Mouse (Mus musculus) erythroblast, embryonic 14.5 days (primary cell): ENCODE measurements around the gene Hk1. TPM values are rescaled to one million over a fixed set of nuclear protein-coding genes. Genes with fewer than 3 reads are reported as not detected.

Source experiments
- H3K27me3 ChIP-seq: 2 replicates; pipeline ENCODE4 v1.6.1; 2012; ENCODE audit warnings: inconsistent platforms; ENCODE audit not compliant: control insufficient read depth
- H3K36me3 ChIP-seq: 2 replicates; pipeline ENCODE4 v1.6.1; 2012; ENCODE audit warnings: mild to moderate bottlenecking, inconsistent platforms; ENCODE audit not compliant: control insufficient read depth
- H3K4me1 ChIP-seq: 2 replicates; pipeline ENCODE4 v1.6.1; 2012; ENCODE audit warnings: inconsistent platforms; ENCODE audit not compliant: control insufficient read depth
- H3K4me3 ChIP-seq: replicated peaks from 2 replicates; pipeline ENCODE3; 2012; ENCODE audit warnings: moderate library complexity, mild to moderate bottlenecking, inconsistent platforms
- H3K9me3 ChIP-seq: 2 replicates; pipeline ENCODE4 v1.6.1; 2012; ENCODE audit warnings: low read length, inconsistent platforms, mixed read lengths; ENCODE audit not compliant: control insufficient read depth
- GATA1 ChIP-seq: IDR thresholded peaks from 2 replicates; pipeline ENCODE4 v1.6.1; 2012; ENCODE audit warnings: low read length, inconsistent platforms, mixed read lengths
- TAL1 ChIP-seq: IDR thresholded peaks from 3 replicates; pipeline ENCODE4 v1.6.1; 2012; ENCODE audit warnings: low read length, inconsistent platforms, mixed read lengths
- polyA plus RNA-seq: library from polyadenylated mRNA; stranded (reverse); fragments of >175 nt; gene quantifications from 2 replicates; pipeline ENCODE4 v1.2.3, GENCODE M21; 2012

The Hk1 gene
- polyA plus RNA-seq, 1 experiment = 53.6 TPM

GRCm38 (mm10) chr10:62225839-62226238, 153.9 kb downstream of the Hk1 start:
- peaks cover 71% of the 10 kb centered on the region for H3K4me1 ChIP-seq
- no peaks in the 10 kb centered on the region; the same call in 1 of the 2 replicates for H3K36me3 ChIP-seq
- H3K27me3 ChIP-seq = peaks cover 4% of the 10 kb centered on the region
- H3K9me3 ChIP-seq = no peaks in the 10 kb centered on the region
- H3K4me3 ChIP-seq = no peak overlapping the region
- TF ChIP-seq GATA1 (no peak), TAL1 (no peak)

- Histone ChIP-seq H3K27me3 (no peaks in the 10 kb centered on the region), H3K36me3 (no peaks in the 10 kb centered on the region; the same call in 1 of the 2 replicates), H3K4me1 (peaks cover 69% of the 10 kb centered on the region), H3K4me3 (no peak overlapping the region), H3K9me3 (no peaks in the 10 kb centered on the region)
- TF ChIP-seq GATA1 (no peak), TAL1 (no peak)
Measured at GRCm38 (mm10) chr10:62224231-62224630, 155.5 kb downstream of the Hk1 start.

GRCm38 (mm10) chr10:62222777-62223176, 156.9 kb downstream of the Hk1 start:
- peaks cover 71% of the 10 kb centered on the region for H3K4me1 ChIP-seq
- H3K36me3 ChIP-seq = peaks cover 2% of the 10 kb centered on the region
- no peaks in the 10 kb centered on the region for H3K27me3 ChIP-seq
- TF ChIP-seq TAL1 (no peak), GATA1 (no peak)
- H3K9me3 ChIP-seq = no peaks in the 10 kb centered on the region
- no peak overlapping the region for H3K4me3 ChIP-seq

GRCm38 (mm10) chr10:62221647-62222046, 158.1 kb downstream of the Hk1 start:
- no peak for TF ChIP-seq GATA1
- TF ChIP-seq TAL1 = no peak
- H3K9me3 ChIP-seq = no peaks in the 10 kb centered on the region
- no peak overlapping the region for H3K4me3 ChIP-seq
- H3K27me3 ChIP-seq = no peaks in the 10 kb centered on the region
- peaks cover 74% of the 10 kb centered on the region for H3K4me1 ChIP-seq
- peaks cover 2% of the 10 kb centered on the region for H3K36me3 ChIP-seq

- TF ChIP-seq TAL1 (no peak), GATA1 (no peak)
- peaks cover 2% of the 10 kb centered on the region for H3K36me3 ChIP-seq
- H3K4me3 ChIP-seq = no peak overlapping the region
- H3K9me3 ChIP-seq = no peaks in the 10 kb centered on the region
- no peaks in the 10 kb centered on the region for H3K27me3 ChIP-seq
- H3K4me1 ChIP-seq = peaks cover 74% of the 10 kb centered on the region
Measured at GRCm38 (mm10) chr10:62220732-62221514, 158.8 kb downstream of the Hk1 start.

Other genes with a start within 250 kb of the Hk1 start
- gene Neurog3, start 246.8 kb downstream of the Hk1 start, polyA plus RNA-seq = not detected in 2 replicates
- 0.02 TPM in 1 of 2 replicates, not detected in the other for gene Fam241b, start 236.0 kb downstream of the Hk1 start, polyA plus RNA-seq
- gene Tspan15, start 148.7 kb downstream of the Hk1 start, polyA plus RNA-seq = 0.29 and 0.30 TPM in 2 replicates
- gene Tacr2, start 127.5 kb downstream of the Hk1 start, polyA plus RNA-seq = not detected in 2 replicates
- 0.01 TPM in 2 replicates for gene Hkdc1, start 42.6 kb upstream of the Hk1 start, polyA plus RNA-seq
- gene 4930507D05Rik, start 69.6 kb upstream of the Hk1 start, polyA plus RNA-seq = not detected in 2 replicates
- 1.4 and 2.5 TPM in 2 replicates for gene Supv3l1, start 69.8 kb upstream of the Hk1 start, polyA plus RNA-seq
- gene Vps26a, start 106.9 kb upstream of the Hk1 start, polyA plus RNA-seq = 1.4 and 1.5 TPM in 2 replicates
- gene Srgn, start 147.5 kb upstream of the Hk1 start, polyA plus RNA-seq = 0.97 and 2.5 TPM in 2 replicates
- gene Kif1bp, start 198.5 kb upstream of the Hk1 start, polyA plus RNA-seq = 1.2 and 1.3 TPM in 2 replicates
- gene Ddx21, start 222.4 kb upstream of the Hk1 start, polyA plus RNA-seq = 2.1 and 3.2 TPM in 2 replicates